Mouse (Mus musculus): ENCODE measurements around the gene P3h4. TPM values are rescaled to one million over a fixed set of nuclear protein-coding genes. Genes with fewer than 3 reads are reported as not detected.
A peak's percentile ranks its signal among the peaks of the same experiment; 100 is the strongest.

P3h4 gene
- polyA plus RNA-seq, 1 experiment from 2014 or later, result 13.8 TPM

DNA sequence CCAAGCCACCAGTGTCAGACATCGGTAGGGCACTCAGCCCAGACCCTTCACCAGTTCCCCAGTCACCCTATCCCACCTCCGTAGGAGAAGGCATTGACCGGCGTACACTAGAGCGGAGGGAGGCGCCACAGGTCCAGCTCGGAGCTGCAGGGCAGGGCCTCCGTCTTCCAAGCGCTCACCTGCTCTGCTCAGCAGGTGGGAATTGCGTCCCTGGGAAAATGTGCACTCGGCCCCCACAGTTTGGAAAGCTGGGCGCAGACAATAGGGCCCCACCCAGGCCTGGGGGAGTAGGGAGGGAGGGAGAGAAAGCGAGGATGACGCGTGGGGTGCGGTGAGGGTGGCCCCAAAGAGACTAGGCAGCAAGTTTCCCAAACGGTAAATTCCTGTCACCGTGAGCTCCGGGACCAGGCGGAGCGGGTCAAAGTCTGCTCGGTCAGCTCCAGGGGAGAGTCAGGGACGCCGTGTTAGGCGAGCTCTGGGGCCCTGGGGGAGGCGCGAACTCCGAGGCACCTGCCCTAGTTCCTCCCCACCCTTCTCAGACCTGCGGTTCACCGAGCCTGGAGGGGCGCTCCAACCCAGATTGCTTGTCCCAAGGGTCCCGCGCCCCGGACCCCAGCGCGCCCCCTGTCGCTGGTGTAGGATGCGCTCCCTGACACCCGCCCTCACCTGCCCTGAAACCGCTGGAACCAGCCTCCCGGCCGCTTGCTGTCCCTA is 17.6 kb downstream of the P3h4 start:
- peak overlapping the region; percentile 70 for H3K4me2 ChIP-seq (ENCODE audit: low read length)
- H3K9ac ChIP-seq (replicated peaks; ENCODE audit: low read depth, low read length), result peak overlapping the region; percentile 84
- peak overlapping the region; percentile 30 for H3K27ac ChIP-seq (ENCODE audit: low read length)
- H3K4me3 ChIP-seq (replicated peaks; ENCODE audit: low read length), result peak overlapping the region; percentile 85
- no peaks in the 10 kb centered on the region for H3K36me3 ChIP-seq (ENCODE audit: control insufficient read depth, insufficient read depth)
- 2% methylated on average over 41 of the region's 42 CpGs for WGBS
- peaks cover 6% of the 10 kb centered on the region; the same call in 1 of the 2 replicates for H3K27me3 ChIP-seq (replicated peaks; ENCODE audit: control insufficient read depth, insufficient read depth, low read length)
- ATAC-seq, result peak; percentile 27
- H3K4me1 ChIP-seq (replicated peaks; ENCODE audit: control insufficient read depth, insufficient read depth, low read length), result peaks cover 22% of the 10 kb centered on the region
- H3K9me3 ChIP-seq (ENCODE audit: control insufficient read depth, low read length), result no peaks in the 10 kb centered on the region

DNA sequence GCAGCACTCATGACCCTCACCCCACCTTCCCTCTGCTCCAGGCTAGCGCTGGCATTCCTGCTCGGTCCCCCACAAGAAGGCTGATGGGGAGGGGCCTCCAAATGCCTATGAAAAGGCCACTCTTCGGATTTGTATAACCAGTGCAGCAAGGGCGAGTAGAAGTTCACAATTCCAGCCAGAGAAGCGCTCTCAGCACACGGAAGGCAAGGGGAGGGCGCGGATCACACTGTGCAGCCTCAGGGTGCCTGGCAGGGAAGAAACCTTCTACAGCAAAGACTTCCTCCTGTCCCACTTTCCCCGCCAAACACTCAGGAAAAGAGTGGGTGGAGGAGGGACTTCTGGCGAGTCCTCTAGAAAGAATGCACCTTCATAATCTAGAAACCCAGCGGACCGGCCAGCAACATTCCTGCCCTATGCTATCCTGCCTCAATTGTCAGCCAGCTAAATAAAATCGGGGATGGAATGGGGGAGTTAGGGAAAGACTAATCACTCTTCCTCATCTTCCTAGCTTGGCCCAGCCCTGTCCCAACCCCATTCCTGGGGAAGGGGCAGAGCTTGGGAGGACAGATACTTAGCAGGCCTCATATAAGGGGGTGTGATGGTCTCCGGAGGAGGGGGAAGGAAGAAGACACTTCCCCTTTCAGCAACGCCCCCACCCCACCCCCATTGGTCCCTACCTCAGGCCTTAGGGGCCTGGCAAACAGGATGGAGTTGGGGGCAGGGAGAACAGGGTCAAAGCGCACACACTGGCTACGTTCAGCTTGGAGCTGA is 18.6 kb downstream of the P3h4 start:
- Histone ChIP-seq H3K27ac (ENCODE audit: low read length) (no peak overlapping the region), H3K4me2 (ENCODE audit: low read length) (peak overlapping the region; percentile 70), H3K9me3 (ENCODE audit: control insufficient read depth, low read length) (no peaks in the 10 kb centered on the region), H3K9ac (replicated peaks; ENCODE audit: low read depth, low read length) (peak overlapping the region; percentile 12; the same call in 1 of the 2 replicates), H3K4me3 (replicated peaks; ENCODE audit: low read length) (peak overlapping the region; percentile 85), H3K36me3 (ENCODE audit: control insufficient read depth, insufficient read depth) (no peaks in the 10 kb centered on the region), H3K27me3 (replicated peaks; ENCODE audit: control insufficient read depth, insufficient read depth, low read length) (peaks cover 4% of the 10 kb centered on the region; the same call in 1 of the 2 replicates), H3K4me1 (replicated peaks; ENCODE audit: control insufficient read depth, insufficient read depth, low read length) (peaks cover 22% of the 10 kb centered on the region)
- no peak for ATAC-seq
- WGBS, result 27% methylated on average over 17 of the region's 17 CpGs

DNA sequence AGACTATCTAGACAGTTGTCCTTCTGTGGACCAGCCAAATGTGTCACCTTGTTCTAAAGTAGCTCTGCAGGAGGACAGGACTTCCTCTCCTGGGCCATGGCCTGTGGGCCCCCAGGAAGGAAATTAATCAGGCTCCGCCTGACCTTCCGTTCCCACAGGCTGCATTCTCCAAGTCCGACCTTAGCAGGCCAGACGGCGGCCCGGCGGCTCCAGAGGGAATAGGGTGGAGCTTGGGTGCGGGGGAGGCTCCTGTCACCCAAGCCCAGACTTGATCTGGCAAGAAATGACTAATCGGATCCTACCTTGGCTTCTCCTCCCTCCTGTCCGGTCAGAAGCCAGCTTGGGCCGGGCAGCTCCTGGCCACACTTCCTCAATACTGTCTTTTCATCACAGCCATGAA is 19.4 kb downstream of the P3h4 start:
- Histone ChIP-seq H3K27ac (ENCODE audit: low read length) (no peak overlapping the region), H3K9me3 (ENCODE audit: control insufficient read depth, low read length) (no peaks in the 10 kb centered on the region), H3K36me3 (ENCODE audit: control insufficient read depth, insufficient read depth) (no peaks in the 10 kb centered on the region), H3K9ac (replicated peaks; ENCODE audit: low read depth, low read length) (no peak overlapping the region), H3K4me3 (replicated peaks; ENCODE audit: low read length) (peak overlapping the region; percentile 85), H3K4me2 (ENCODE audit: low read length) (peak overlapping the region; percentile 70), H3K4me1 (replicated peaks; ENCODE audit: control insufficient read depth, insufficient read depth, low read length) (peaks cover 22% of the 10 kb centered on the region), H3K27me3 (replicated peaks; ENCODE audit: control insufficient read depth, insufficient read depth, low read length) (0 out of 2 replicates have a peak, but pooled peaks cover 4% of the 10 kb centered on the region)
- WGBS, result 42% methylated on average over 11 of the region's 11 CpGs
- no peak for ATAC-seq

DNA sequence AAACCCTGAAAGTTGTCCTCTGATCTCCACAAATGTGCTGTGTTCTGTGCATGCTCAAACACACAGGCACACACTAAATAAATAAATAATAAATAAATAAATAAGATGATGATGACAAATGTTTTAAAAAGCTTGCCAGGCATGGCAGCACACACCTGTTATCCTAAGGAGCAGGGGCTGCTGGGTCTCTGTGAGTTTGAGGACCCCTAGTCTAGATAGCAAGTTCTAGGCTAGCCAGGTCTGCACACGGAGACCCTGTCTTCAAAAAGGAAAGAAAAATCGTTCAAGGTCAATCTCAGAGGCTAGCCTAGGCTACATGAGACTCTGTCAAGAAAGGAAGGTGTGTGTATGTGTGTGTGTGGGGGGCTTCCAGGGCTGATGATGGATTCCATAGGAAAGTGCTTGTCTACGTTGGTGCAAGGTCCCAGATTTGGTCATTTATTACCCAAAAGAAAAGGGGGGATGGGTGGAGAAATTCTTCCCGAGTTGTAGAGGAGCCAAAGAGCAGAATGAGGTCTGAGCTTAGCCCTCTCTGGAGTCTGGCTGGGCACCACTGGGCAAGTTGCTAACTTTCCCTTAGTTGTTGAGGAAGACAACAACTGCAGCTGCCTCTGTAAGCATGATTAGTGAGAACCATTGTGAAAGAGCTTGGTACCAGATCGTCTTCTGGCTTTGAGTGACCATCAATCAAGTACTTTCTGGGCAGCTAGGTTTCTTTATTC is 20.1 kb downstream of the P3h4 start:
- Histone ChIP-seq H3K36me3 (ENCODE audit: control insufficient read depth, insufficient read depth) (no peaks in the 10 kb centered on the region), H3K4me1 (replicated peaks; ENCODE audit: control insufficient read depth, insufficient read depth, low read length) (peaks cover 22% of the 10 kb centered on the region), H3K27me3 (replicated peaks; ENCODE audit: control insufficient read depth, insufficient read depth, low read length) (0 out of 2 replicates have a peak, but pooled peaks cover 4% of the 10 kb centered on the region), H3K4me2 (ENCODE audit: low read length) (no peak overlapping the region), H3K4me3 (replicated peaks; ENCODE audit: low read length) (no peak overlapping the region), H3K27ac (ENCODE audit: low read length) (no peak overlapping the region), H3K9ac (replicated peaks; ENCODE audit: low read depth, low read length) (no peak overlapping the region), H3K9me3 (ENCODE audit: control insufficient read depth, low read length) (no peaks in the 10 kb centered on the region)
- ATAC-seq, result no peak
- WGBS, result 65% methylated on average over 5 of the region's 5 CpGs

DNA sequence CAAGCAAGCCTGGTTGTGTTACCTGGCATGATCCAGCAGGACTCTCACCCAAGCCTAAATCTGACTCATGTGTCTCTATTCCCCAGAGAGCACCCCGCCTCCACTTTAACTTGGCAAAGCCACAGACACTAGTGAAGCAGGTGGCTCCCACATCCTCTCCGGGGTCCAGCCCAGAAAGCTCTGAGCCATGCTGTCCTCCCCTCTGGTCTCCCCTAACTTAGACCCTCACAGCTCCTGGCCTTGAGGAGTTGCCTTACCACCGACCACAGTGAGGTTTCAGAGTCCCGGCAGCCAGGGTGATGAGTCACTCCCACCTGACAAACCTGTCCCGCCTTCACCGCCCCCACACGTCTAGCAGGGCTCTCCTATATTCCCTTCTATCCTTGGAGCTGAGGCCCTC is 20.9 kb downstream of the P3h4 start:
- H3K4me2 ChIP-seq (ENCODE audit: low read length), result no peak overlapping the region
- no peaks in the 10 kb centered on the region for H3K9me3 ChIP-seq (ENCODE audit: control insufficient read depth, low read length)
- no peak overlapping the region for H3K4me3 ChIP-seq (replicated peaks; ENCODE audit: low read length)
- WGBS, result 84% methylated on average over 7 of the region's 7 CpGs
- no peak overlapping the region for H3K9ac ChIP-seq (replicated peaks; ENCODE audit: low read depth, low read length)
- no peaks in the 10 kb centered on the region for H3K36me3 ChIP-seq (ENCODE audit: control insufficient read depth, insufficient read depth)
- 0 out of 2 replicates have a peak, but pooled peaks cover 4% of the 10 kb centered on the region for H3K27me3 ChIP-seq (replicated peaks; ENCODE audit: control insufficient read depth, insufficient read depth, low read length)
- no peak for ATAC-seq
- no peak overlapping the region for H3K27ac ChIP-seq (ENCODE audit: low read length)
- H3K4me1 ChIP-seq (replicated peaks; ENCODE audit: control insufficient read depth, insufficient read depth, low read length), result peaks cover 22% of the 10 kb centered on the region

DNA sequence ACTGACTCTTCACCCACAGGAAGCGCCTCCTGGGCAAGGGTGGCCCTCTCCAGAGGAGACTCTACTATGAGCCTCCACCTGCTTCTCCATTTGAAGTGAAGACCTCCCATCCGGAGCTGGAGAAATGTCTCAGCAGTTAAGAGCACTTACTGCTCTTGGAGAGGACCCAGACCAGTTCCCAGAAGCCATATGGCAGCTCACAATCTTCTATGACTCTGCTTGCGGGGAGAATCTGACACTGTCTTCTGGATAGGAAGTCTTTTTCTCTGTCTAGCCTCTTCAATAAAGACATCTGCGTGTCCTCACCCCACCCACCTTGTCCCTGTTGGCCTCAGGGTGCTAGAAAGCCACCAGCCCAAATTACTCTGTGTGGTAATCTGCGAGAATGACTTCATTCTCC is 21.7 kb downstream of the P3h4 start:
- Histone ChIP-seq H3K4me1 (replicated peaks; ENCODE audit: control insufficient read depth, insufficient read depth, low read length) (peaks cover 25% of the 10 kb centered on the region), H3K36me3 (ENCODE audit: control insufficient read depth, insufficient read depth) (no peaks in the 10 kb centered on the region), H3K27me3 (replicated peaks; ENCODE audit: control insufficient read depth, insufficient read depth, low read length) (0 out of 2 replicates have a peak, but pooled peaks cover 4% of the 10 kb centered on the region), H3K4me3 (replicated peaks; ENCODE audit: low read length) (no peak overlapping the region), H3K9ac (replicated peaks; ENCODE audit: low read depth, low read length) (no peak overlapping the region), H3K27ac (ENCODE audit: low read length) (no peak overlapping the region), H3K4me2 (ENCODE audit: low read length) (no peak overlapping the region), H3K9me3 (ENCODE audit: control insufficient read depth, low read length) (no peaks in the 10 kb centered on the region)
- WGBS, result 80% methylated on average over 5 of the region's 5 CpGs
- ATAC-seq, result no peak

DNA sequence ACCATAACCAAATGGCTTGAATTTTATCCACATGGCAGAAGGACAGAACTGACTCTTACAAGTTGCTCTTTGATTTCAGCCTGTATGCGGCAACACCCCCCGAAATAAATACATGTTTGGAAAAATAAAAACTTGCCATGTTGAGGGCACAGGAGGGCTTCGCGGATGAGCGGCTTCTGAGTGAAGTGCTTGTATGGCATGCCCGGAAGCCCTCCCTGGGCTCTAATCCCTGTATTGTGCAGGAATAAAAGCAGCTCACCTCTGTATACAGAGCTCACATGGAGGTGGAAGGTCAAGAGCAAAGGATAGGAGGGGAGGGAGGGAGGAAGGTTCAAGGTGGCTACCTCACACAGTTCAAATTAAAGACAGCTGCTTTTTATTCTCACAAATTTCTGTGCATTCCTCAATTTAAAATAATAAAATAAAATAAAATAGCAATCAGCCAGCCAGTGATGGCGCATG is 22.7 kb downstream of the P3h4 start:
- peaks cover 24% of the 10 kb centered on the region for H3K4me1 ChIP-seq (replicated peaks; ENCODE audit: control insufficient read depth, insufficient read depth, low read length)
- H3K27me3 ChIP-seq (replicated peaks; ENCODE audit: control insufficient read depth, insufficient read depth, low read length), result 0 out of 2 replicates have a peak, but pooled peaks cover 4% of the 10 kb centered on the region
- no peak overlapping the region for H3K4me2 ChIP-seq (ENCODE audit: low read length)
- no peak overlapping the region for H3K4me3 ChIP-seq (replicated peaks; ENCODE audit: low read length)
- no peak overlapping the region for H3K27ac ChIP-seq (ENCODE audit: low read length)
- WGBS, result 59% methylated on average over 7 of the region's 7 CpGs
- H3K9me3 ChIP-seq (ENCODE audit: control insufficient read depth, low read length), result no peaks in the 10 kb centered on the region
- no peaks in the 10 kb centered on the region for H3K36me3 ChIP-seq (ENCODE audit: control insufficient read depth, insufficient read depth)
- no peak overlapping the region for H3K9ac ChIP-seq (replicated peaks; ENCODE audit: low read depth, low read length)
- no peak for ATAC-seq

DNA sequence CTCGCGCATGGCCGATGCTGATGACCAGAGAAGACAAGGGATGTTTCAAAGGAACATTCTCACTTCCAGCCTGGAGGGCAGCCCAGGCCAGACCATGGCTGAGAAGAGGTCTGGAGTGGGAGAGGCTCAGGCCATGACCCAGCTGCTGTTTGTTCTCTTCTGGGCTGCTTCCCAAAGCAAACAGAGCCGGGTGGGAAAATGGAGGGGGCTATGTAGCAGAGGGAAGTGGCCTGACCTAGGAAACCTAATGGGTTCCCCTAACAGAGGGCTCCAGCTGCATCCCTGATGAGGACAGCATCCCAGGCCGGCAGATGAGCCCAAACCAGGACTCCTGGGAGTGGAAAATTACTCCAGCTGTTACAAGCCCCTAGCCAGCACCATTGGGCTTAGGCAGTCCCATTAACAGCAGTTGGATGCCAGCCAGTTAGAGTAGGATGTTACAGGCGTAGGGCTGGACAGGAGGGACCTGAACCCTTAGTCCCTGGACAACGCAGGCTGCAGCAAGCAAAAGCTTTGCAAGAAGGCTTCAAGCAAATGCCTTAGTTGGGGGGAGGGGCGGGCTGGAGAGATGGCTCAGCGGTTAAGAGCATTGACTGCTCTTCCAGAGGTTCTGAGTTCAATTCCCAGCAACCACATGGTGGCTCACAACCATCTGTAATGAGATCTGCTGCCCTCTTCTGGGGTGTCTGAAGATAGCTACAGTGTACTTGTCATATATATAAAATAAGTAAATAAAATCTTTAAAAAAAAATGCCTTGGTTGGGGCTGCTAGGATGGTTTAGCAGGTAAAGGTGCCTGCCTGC is 23.4 kb downstream of the P3h4 start:
- H3K27me3 ChIP-seq (replicated peaks; ENCODE audit: control insufficient read depth, insufficient read depth, low read length), result 0 out of 2 replicates have a peak, but pooled peaks cover 4% of the 10 kb centered on the region
- no peaks in the 10 kb centered on the region for H3K36me3 ChIP-seq (ENCODE audit: control insufficient read depth, insufficient read depth)
- 69% methylated on average over 9 of the region's 9 CpGs for WGBS
- no peak overlapping the region for H3K4me2 ChIP-seq (ENCODE audit: low read length)
- H3K4me1 ChIP-seq (replicated peaks; ENCODE audit: control insufficient read depth, insufficient read depth, low read length), result peaks cover 19% of the 10 kb centered on the region
- H3K9ac ChIP-seq (replicated peaks; ENCODE audit: low read depth, low read length), result no peak overlapping the region
- H3K9me3 ChIP-seq (ENCODE audit: control insufficient read depth, low read length), result no peaks in the 10 kb centered on the region
- no peak for ATAC-seq
- H3K4me3 ChIP-seq (replicated peaks; ENCODE audit: low read length), result no peak overlapping the region
- H3K27ac ChIP-seq (ENCODE audit: low read length), result peak overlapping the region; percentile 42; the same call in 1 of the 2 replicates
